Mouse (Mus musculus) hindbrain, embryonic 16.5 days (tissue): ENCODE measurements around the gene Rln3. TPM values are rescaled to one million over a fixed set of nuclear protein-coding genes. Genes with fewer than 3 reads are reported as not detected.
A peak's percentile ranks its signal among the peaks of the same experiment; 100 is the strongest.

Experiments
- ATAC-seq: fragments of 200-750 bp; cut with Nextera tagmentation; 2 replicates; pipeline ENCODE4 v1.8.0; 2017; ENCODE audit warnings: moderate TSS enrichment, moderate library complexity
- H3K27ac ChIP-seq: fragments of 300-500 bp; sonication (generic); 2 replicates; pipeline ENCODE4 v1.5.1; 2014; ENCODE audit warnings: low read depth, mild to moderate bottlenecking, control low read depth, low read length, moderate library complexity
- H3K27me3 ChIP-seq: fragments of 300-500 bp; sonication (generic); replicated peaks from 2 replicates; pipeline ENCODE4 v1.6.1; 2014; ENCODE audit warnings: low read length; ENCODE audit not compliant: control insufficient read depth, insufficient read depth
- H3K36me3 ChIP-seq: fragments of 300-500 bp; sonication (generic); 2 replicates; pipeline ENCODE4 v1.6.1; 2014; ENCODE audit warnings: mild to moderate bottlenecking, low read length, moderate library complexity, mixed read lengths; ENCODE audit not compliant: control insufficient read depth, insufficient read depth
- H3K4me1 ChIP-seq: fragments of 300-500 bp; sonication (generic); 2 replicates; pipeline ENCODE4 v1.6.1; 2014; ENCODE audit warnings: low read depth, low read length; ENCODE audit not compliant: control insufficient read depth, insufficient read depth
- H3K4me2 ChIP-seq: fragments of 300-500 bp; sonication (generic); 2 replicates; pipeline ENCODE4 v1.6.1; 2014; ENCODE audit warnings: mild to moderate bottlenecking, low read length, control low read depth, moderate library complexity
- H3K4me3 ChIP-seq: fragments of 300-500 bp; sonication (generic); 2 replicates; pipeline ENCODE4 v1.5.1; 2014; ENCODE audit warnings: mild to moderate bottlenecking, low read length, control low read depth, moderate library complexity
- H3K9ac ChIP-seq: fragments of 300-500 bp; sonication (generic); 2 replicates; pipeline ENCODE4 v1.6.1; 2014; ENCODE audit warnings: low read depth, mild to moderate bottlenecking, control low read depth, low read length, moderate library complexity
- H3K9me3 ChIP-seq: fragments of 300-500 bp; sonication (generic); 2 replicates; pipeline ENCODE4 v1.6.1; 2014; ENCODE audit warnings: mild to moderate bottlenecking, low read length, moderate library complexity; ENCODE audit not compliant: control insufficient read depth
- WGBS: fragments of 180-500 bp; shearing (Covaris S2); extraction: QIAGEN DNeasy Blood & Tissue Kit; methylation state at CpG from one replicate; pipeline ENCODE4 v1.1.7; 2014; 5-methylcytosine and 5-hydroxymethylcytosine counted together
- polyA plus RNA-seq: library from polyadenylated mRNA; unstranded; fragments of >200 nt; fragmentation: Nextera tagmentation; extraction: Ambion mirVana; gene quantifications from 2 replicates; pipeline ENCODE4 v1.2.1, GENCODE M21; 2015

Rln3 gene
- polyA plus RNA-seq, 1 experiment from 2014 or later: 1.8 TPM

- no peak for ATAC-seq
- peak overlapping the region; percentile 63 for H3K4me2 ChIP-seq
- no peaks in the 10 kb centered on the region for H3K9me3 ChIP-seq
- 90% methylated on average over 7 of the region's 7 CpGs for WGBS
- peak overlapping the region; percentile 94 for H3K9ac ChIP-seq
- H3K36me3 ChIP-seq: no peaks in the 10 kb centered on the region
- H3K4me3 ChIP-seq: peak overlapping the region; percentile 94
- no peaks in the 10 kb centered on the region for H3K27me3 ChIP-seq
- no peak overlapping the region for H3K27ac ChIP-seq
- peaks cover 31% of the 10 kb centered on the region for H3K4me1 ChIP-seq
These were observed 23.1 kb upstream of the Rln3 start for GRCm38 (mm10) chr8:84067911-84068310.

GRCm38 (mm10) chr8:84067047-84067573, 22.3 kb upstream of the Rln3 start:
- Histone ChIP-seq H3K9me3 (no peaks in the 10 kb centered on the region), H3K9ac (peak overlapping the region; percentile 94), H3K4me1 (peaks cover 29% of the 10 kb centered on the region), H3K27me3 (no peaks in the 10 kb centered on the region), H3K4me2 (peak overlapping the region; percentile 63), H3K36me3 (no peaks in the 10 kb centered on the region), H3K27ac (peak overlapping the region; percentile 98), H3K4me3 (peak overlapping the region; percentile 94)
- peak; percentile 66 for ATAC-seq
- under 1% methylated on average over 39 of the region's 58 CpGs for WGBS

- no peaks in the 10 kb centered on the region for H3K36me3 ChIP-seq
- peaks cover 29% of the 10 kb centered on the region for H3K4me1 ChIP-seq
- ATAC-seq: peak; percentile 98
- no peaks in the 10 kb centered on the region for H3K27me3 ChIP-seq
- H3K9ac ChIP-seq: peak within 1 kb of the TSS; percentile 94
- H3K9me3 ChIP-seq: no peaks in the 10 kb centered on the region
- peak within 1 kb of the TSS; percentile 87 for H3K4me2 ChIP-seq
- under 1% methylated on average over 50 of the region's 51 CpGs for WGBS
- H3K4me3 ChIP-seq: peak within 1 kb of the TSS; percentile 94
- H3K27ac ChIP-seq: peak within 1 kb of the TSS; percentile 98
These were observed 21.6 kb upstream of the Rln3 start, which contains the start of gene Rfx1 for GRCm38 (mm10) chr8:84066291-84066930. TSS of gene Rfx1 (plus strand) at chr8:84066834.

- Histone ChIP-seq H3K27ac (peak overlapping the region; percentile 82), H3K4me3 (peak overlapping the region; percentile 94)
- 21% methylated on average over 5 of the region's 5 CpGs for WGBS
These were observed 20.8 kb upstream of the Rln3 start for GRCm38 (mm10) chr8:84065457-84066072.

GRCm38 (mm10) chr8:84065037-84065436, 20.2 kb upstream of the Rln3 start, which contains the start of gene Gm10643:
TSS of gene Gm10643 (minus strand) at chr8:84065137.
- ATAC-seq: no peak
- H3K27me3 ChIP-seq: no peaks in the 10 kb centered on the region
- H3K27ac ChIP-seq: peak within 1 kb of the TSS; percentile 82
- H3K36me3 ChIP-seq: no peaks in the 10 kb centered on the region
- peak within 1 kb of the TSS; percentile 75 for H3K9ac ChIP-seq
- WGBS: 92% methylated on average over 1 of the region's 1 CpGs
- peaks cover 25% of the 10 kb centered on the region for H3K4me1 ChIP-seq
- peak within 1 kb of the TSS; percentile 87 for H3K4me2 ChIP-seq
- peak within 1 kb of the TSS; percentile 94 for H3K4me3 ChIP-seq
- H3K9me3 ChIP-seq: no peaks in the 10 kb centered on the region

More at GRCm38 (mm10) chr8:84065457-84066072, 20.8 kb upstream of the Rln3 start:
- H3K9ac ChIP-seq: peak overlapping the region; percentile 75
- H3K9me3 ChIP-seq: no peaks in the 10 kb centered on the region
- no peaks in the 10 kb centered on the region for H3K27me3 ChIP-seq
- H3K36me3 ChIP-seq: no peaks in the 10 kb centered on the region
- no peak for ATAC-seq
- H3K4me2 ChIP-seq: peak overlapping the region; percentile 87
- peaks cover 29% of the 10 kb centered on the region for H3K4me1 ChIP-seq

GRCm38 (mm10) chr8:84063861-84064610, 19.2 kb upstream of the Rln3 start:
- no peaks in the 10 kb centered on the region for H3K27me3 ChIP-seq
- WGBS: 76% methylated on average over 8 of the region's 8 CpGs
- no peak overlapping the region for H3K4me3 ChIP-seq
- H3K9ac ChIP-seq: no peak overlapping the region
- peaks cover 17% of the 10 kb centered on the region for H3K4me1 ChIP-seq
- no peaks in the 10 kb centered on the region for H3K36me3 ChIP-seq
- H3K27ac ChIP-seq: no peak overlapping the region
- ATAC-seq: no peak
- no peaks in the 10 kb centered on the region for H3K9me3 ChIP-seq
- H3K4me2 ChIP-seq: no peak overlapping the region

GRCm38 (mm10) chr8:84060245-84060644, 15.4 kb upstream of the Rln3 start:
- Histone ChIP-seq H3K27me3 (no peaks in the 10 kb centered on the region), H3K9me3 (no peaks in the 10 kb centered on the region), H3K4me3 (no peak overlapping the region), H3K36me3 (no peaks in the 10 kb centered on the region), H3K9ac (no peak overlapping the region), H3K4me2 (no peak overlapping the region), H3K27ac (no peak overlapping the region), H3K4me1 (no peaks in the 10 kb centered on the region)
- no peak for ATAC-seq
- WGBS: 84% methylated on average over 2 of the region's 2 CpGs

GRCm38 (mm10) chr8:84059226-84059625, 14.4 kb upstream of the Rln3 start:
- ATAC-seq: no peak
- 92% methylated on average over 2 of the region's 2 CpGs for WGBS
- no peaks in the 10 kb centered on the region for H3K4me1 ChIP-seq
- H3K36me3 ChIP-seq: no peaks in the 10 kb centered on the region
- H3K9me3 ChIP-seq: no peaks in the 10 kb centered on the region
- no peak overlapping the region for H3K4me2 ChIP-seq
- H3K27me3 ChIP-seq: no peaks in the 10 kb centered on the region; the same call in 1 of the 2 replicates
- no peak overlapping the region for H3K4me3 ChIP-seq
- H3K27ac ChIP-seq: no peak overlapping the region
- H3K9ac ChIP-seq: no peak overlapping the region

GRCm38 (mm10) chr8:84057827-84058226, 13.0 kb upstream of the Rln3 start:
- H3K27me3 ChIP-seq: no peaks in the 10 kb centered on the region; the same call in 1 of the 2 replicates
- H3K4me1 ChIP-seq: no peaks in the 10 kb centered on the region
- H3K36me3 ChIP-seq: no peaks in the 10 kb centered on the region
- no peak overlapping the region for H3K4me3 ChIP-seq
- 96% methylated on average over 1 of the region's 1 CpGs for WGBS
- no peak overlapping the region for H3K27ac ChIP-seq
- H3K4me2 ChIP-seq: no peak overlapping the region
- H3K9me3 ChIP-seq: no peaks in the 10 kb centered on the region
- H3K9ac ChIP-seq: no peak overlapping the region
- no peak for ATAC-seq
